Mouse (Mus musculus): ENCODE results near the gene Irgq. TPM values are rescaled to one million over a fixed set of nuclear protein-coding genes. Genes with fewer than 3 reads are reported as not detected.

Irgq gene
- total RNA-seq, 2 experiments from 2014 or later = 10.7 to 10.9 TPM

- DNase-seq = no peak
- intact Hi-C loops (cut with DNase I) = no loop called here
Observed at GRCm38 (mm10) chr7:24538154-24538553, 7.7 kb downstream of the Irgq start.

- intact Hi-C loops (cut with DNase I) = no loop called here
- no peak for DNase-seq
Observed at GRCm38 (mm10) chr7:24538701-24539100, 8.2 kb downstream of the Irgq start.

DNA sequence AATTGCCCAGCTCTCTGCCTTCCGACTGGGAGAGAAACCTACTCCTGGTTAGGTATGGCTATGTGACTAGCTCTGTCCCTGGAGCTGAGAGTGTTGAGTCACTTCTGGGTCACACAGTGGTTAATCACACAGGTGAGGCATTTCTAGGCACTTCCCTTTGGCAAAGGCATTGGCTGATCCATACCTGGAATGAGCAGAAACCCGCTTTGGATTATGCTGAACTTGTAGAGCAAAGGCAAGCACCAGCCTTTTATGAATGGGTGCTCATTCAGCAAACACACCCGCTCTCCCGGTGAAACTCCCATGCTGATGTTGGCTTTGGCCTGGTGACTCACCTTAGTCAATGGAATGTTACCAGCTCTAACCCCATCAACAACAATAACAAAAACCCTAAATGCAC lies 9.2 kb downstream of the Irgq start:
- DNase-seq = no peak
- intact Hi-C loops (cut with DNase I) = no loop called here

- DNase-seq = no peak
- intact Hi-C loops (cut with DNase I) = loop anchor here (2.0 kb wide), 1 partner anchor 14 kb away; the partner anchor contains the start of gene Irgq
Observed at GRCm38 (mm10) chr7:24544506-24544905, 14.0 kb downstream of the Irgq start.

GRCm38 (mm10) chr7:24546068-24546614 lies 15.7 kb downstream of the Irgq start, which contains the start of the genes Pinlyp and Xrcc1:
Gene Pinlyp, minus strand, starts transcription at chr7:24546118.
Gene Xrcc1, plus strand, starts transcription at chr7:24546289.
- intact Hi-C loops (cut with DNase I) = no loop called here
- DNase-seq = no peak

DNA sequence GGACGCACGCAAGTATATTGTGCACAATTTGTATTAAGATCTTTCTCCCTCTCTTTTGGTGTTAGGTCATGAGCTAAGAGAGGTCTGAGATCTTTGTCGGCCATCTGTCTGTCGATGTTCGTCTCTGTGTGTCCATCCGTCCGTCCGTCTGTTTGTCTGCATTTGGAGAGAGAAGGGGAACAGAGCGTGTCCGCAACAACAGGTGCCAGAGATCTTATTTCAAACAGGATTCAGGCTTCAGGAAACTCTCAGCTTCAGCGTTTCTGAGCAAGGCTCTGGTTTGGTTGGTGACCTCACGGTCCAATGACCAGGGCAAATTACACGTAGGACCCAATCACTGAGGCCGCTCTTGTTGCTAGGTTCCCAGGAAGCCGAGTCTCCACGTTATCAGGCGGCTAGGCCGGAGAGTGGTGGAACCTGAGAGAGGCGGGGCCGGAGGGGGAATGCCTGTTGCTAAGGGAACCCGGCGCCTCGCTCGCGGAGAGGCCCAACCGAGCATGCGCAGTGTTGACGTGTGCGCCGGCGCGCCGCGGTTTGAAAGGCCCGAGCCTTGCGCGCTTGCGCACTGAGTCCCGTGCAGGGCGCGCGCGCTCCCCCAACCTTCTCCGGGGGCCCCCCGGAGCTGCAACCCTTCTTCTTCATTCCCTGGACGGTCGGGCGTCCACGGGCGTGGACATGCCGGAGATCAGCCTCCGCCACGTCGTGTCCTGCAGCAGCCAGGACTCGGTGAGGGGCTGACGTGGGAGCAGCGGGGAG lies 16.3 kb downstream of the Irgq start:
- intact Hi-C loops (cut with DNase I) = no loop called here
- peak; percentile 98 to 99 for DNase-seq

DNA sequence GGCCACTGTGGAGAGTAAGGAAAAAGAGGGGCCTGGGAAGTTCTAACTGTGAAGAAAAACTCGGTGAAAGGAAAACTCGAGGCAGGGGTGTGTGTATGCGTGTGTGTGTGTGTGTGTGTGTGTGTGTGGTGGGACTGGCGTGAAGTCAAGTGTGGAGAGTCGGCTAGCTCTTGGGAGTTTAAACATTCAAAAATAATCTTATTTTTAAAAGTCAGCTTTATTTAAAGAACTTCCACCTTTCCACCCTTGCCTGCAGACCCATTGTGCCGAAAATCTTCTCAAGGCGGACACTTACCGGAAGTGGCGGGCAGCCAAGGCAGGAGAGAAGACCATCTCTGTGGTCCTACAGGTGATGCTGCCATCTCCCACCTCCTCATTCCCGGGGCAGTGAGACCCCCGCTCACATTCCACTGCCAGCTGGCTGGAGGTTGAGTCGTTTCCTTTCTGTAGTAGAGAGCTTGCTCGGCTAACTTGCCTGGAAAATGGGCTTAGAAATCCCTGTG lies 17.1 kb downstream of the Irgq start:
- intact Hi-C loops (cut with DNase I) = no loop called here
- no peak for DNase-seq

DNA sequence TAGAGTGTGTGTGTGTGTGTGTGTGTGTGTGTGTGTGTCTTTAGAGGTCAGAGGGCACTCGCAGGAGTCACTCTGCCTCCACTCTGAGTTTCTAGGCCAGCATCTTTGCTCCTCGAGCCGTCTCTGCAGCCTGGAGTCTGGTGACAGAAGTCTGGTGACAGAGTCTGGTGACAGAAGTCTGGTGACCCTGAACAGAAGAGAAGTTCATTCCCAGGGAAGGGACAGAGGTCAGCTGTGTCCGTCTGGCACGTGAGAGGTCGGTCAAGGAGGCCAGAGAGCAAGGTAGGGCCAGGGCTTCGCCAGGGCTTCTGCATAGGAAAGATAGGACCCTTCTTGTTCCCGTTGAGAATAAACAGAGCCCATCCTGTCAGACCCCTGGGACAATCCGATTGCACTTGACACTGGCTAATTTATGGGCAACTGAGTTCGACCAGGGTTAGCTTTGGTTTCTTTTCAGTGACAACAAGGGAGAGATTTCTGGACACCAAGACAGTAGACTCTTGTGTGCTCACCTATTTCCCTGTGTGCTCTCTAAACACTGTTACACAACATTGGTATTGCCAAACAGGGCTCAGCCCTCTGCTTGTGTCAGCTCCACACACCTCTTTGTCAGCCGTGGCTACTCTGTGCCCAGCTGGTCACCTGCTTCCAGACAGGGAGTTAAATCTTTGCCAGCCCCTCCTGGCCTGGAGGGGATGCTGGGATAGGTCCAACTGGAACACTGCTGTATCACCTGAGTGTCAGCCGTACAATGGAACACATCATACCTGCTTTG lies 21.7 kb downstream of the Irgq start:
- intact Hi-C loops (cut with DNase I) = no loop called here
- no peak for DNase-seq

DNA sequence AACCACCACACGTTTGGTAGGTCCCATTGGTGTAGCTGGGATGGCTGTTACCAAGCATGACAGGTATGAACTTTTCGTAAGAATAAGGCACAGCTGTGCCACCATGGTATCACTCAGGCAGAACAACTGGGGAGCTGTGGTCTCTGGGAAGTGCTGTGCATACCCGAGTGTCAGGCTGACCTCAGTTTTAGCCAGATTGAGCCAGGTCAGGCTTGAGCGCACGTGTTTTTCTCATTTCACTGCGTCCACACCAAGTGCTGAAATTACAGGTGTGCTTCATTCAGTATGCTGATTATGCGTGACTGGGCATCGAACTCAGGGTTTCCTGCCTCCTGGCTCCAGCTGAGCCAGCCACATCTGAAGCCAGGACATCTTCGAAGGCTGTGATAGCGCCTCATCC lies 25.3 kb downstream of the Irgq start:
- intact Hi-C loops (cut with DNase I) = no loop called here
- DNase-seq = no peak

DNA sequence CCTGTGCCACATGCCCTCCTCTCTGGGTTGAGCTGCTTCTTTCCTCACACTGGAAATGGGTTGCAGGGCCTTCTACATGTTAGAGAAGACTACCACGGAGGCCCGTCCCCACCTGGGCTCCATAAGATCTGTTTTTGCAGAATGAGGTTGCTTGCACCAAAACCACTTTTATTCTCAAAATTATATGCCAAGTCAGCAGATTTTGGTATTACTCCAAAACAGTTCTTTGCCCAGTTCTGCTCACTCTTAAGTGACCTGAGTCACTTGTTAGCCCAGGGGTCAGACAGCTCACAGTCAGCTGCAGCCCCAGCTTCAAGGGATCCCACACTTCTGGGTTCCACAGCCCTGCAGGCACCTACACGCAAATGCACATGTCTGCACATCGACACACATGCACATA lies 31.0 kb downstream of the Irgq start:
- intact Hi-C loops (cut with DNase I) = no loop called here
- DNase-seq = no peak

- no peak for DNase-seq
- intact Hi-C loops (cut with DNase I) = no loop called here
Observed at GRCm38 (mm10) chr7:24563191-24563836, 32.8 kb downstream of the Irgq start.

GRCm38 (mm10) chr7:24563837-24564206 lies 33.3 kb downstream of the Irgq start:
- no peak for DNase-seq
- intact Hi-C loops (cut with DNase I) = loop anchor here (2.0 kb wide), 1 partner anchor 89 kb away; no protein-coding TSS in a partner anchor

DNA sequence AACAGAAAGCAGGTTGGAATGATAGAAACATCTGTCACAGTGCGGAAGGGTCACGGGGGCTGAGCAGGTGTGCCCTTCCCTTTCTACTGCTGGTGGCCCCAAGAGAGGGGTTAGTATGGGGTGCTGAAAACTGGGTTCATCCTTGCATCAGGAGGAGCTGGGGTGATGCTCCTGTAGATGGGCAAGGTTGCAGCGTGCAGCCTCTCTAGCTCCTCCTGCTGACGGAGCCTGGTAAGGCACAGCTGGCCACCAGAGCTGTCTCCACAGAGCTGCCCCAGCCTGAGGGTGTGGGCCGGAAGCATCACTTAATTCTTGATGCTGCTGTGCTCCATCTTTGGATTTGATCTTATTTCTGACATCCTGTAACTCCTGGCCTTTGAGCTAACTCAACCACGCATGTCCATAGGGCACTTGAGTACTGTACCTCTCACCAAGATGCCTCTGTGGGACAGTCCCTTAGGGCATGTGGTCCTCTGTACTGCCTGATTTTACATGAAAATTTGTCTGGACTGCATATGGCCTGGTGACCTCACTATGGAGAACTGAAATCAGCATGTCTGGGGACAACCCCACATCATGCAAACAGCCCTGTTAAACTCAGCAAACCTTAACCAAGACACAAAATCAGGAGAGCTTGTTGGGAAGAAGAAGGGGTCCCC lies 34.2 kb downstream of the Irgq start:
- peak; percentile 50 to 69 for DNase-seq
- intact Hi-C loops (cut with DNase I) = loop anchor here (2.0 kb wide), 1 partner anchor 90 kb away; no protein-coding TSS in a partner anchor

DNA sequence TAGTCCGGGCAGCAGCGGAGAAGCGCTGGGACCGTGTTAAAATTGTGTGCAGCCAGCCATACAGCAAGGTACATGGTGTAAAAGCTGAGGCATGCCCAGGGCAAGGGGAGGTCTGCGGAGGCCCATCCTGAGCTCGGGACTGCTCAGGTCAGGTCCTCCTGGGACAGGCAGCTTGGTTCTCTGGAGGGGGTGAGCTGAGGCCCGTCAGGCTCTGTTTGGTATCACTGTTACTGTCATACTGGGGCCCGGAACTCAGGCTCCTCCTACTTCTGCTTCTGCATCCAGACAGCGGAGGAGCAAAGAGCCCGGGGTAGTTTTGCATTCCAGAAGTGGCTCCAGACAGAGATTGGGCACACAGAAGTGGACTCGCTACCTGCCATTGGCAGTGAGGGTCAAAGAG lies 35.1 kb downstream of the Irgq start:
- intact Hi-C loops (cut with DNase I) = loop anchor here (2.0 kb wide), 1 partner anchor 91 kb away; no protein-coding TSS in a partner anchor
- DNase-seq = no peak

DNA sequence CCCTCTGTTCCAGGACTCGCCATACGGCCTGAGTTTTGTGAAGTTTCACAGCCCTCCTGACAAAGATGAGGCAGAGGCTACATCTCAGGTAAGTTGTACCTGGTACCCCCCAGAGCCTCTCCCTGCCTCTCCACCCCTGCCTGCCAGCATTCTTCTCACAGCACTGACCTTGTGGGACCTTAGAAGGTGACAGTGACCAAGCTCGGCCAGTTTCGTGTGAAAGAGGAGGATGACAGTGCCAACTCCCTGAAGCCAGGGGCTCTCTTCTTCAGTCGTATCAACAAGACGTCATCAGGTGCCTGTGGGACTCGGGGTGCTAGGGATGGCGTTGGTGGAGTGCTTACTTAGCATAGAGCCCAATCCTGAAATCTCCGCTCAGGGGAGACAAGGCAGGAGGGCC lies 35.7 kb downstream of the Irgq start:
- intact Hi-C loops (cut with DNase I) = no loop called here
- no peak for DNase-seq

- DNase-seq = no peak
- intact Hi-C loops (cut with DNase I) = no loop called here
Observed at GRCm38 (mm10) chr7:24568512-24568911, 38.0 kb downstream of the Irgq start.

GRCm38 (mm10) chr7:24571071-24571470 lies 40.6 kb downstream of the Irgq start:
- intact Hi-C loops (cut with DNase I) = no loop called here
- DNase-seq = no peak

GRCm38 (mm10) chr7:24572455-24572854 lies 42.0 kb downstream of the Irgq start:
- intact Hi-C loops (cut with DNase I) = no loop called here
- DNase-seq = no peak

DNA sequence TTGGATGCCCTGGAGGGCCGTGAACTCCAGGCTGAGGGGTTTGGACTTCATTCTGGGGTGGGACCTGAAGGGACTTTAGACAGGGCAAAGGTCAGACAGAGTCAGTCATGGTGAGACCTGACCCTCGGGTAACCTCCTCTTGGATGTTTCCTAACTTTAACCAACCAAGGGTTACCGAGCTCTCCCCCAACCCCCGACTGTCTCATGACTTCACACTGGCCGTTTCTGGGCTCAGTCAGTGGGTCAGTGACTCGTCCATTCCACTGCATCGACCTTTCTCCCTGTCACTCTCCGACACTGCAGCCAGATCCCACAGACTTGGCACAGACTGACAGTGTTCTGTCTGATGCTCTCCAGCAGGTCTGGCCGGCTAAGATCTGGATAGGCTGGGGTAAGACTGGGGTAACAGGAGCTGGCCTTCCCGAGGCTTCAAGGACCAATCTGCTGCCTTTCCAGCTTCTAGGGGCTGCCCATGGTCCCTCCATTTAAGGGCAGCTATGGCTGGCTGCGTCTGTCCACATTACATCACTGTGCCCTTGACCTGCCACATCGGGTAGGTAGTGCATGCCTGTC lies 43.8 kb downstream of the Irgq start:
- no peak for DNase-seq
- intact Hi-C loops (cut with DNase I) = no loop called here

DNA sequence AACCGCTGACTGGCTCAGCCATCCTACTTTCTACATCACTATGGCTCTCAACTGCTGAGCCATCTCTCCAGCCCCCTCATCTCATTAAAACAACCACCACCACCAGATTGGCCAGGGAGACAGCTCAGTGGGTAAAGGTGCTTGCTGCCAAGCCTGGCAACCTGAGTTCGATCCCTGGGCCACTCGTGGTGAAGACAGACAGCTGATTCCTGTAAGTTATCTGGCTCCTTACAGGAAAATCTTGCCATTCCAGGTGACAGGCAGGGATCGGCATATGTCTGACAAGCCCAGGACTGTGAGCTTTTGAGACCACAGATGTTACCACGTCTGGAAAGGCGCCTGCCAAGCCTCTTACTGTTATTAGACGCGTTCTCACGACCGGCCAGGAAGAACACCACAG lies 47.3 kb downstream of the Irgq start:
- intact Hi-C loops (cut with DNase I) = no loop called here
- DNase-seq = no peak
